Mouse (Mus musculus): ENCODE data around the gene Cldnd1.

Cldnd1 gene

GRCm38 (mm10) chr16:58708601-58709475, 18.9 kb upstream of the Cldnd1 start:
- no peak for DNase-seq (ENCODE audit: low read depth, low spot score)

- DNase-seq (ENCODE audit: low read depth, low spot score) = no peak
Measured at GRCm38 (mm10) chr16:58709536-58709935, 18.2 kb upstream of the Cldnd1 start.

GRCm38 (mm10) chr16:58712221-58712620, 15.5 kb upstream of the Cldnd1 start:
- DNase-seq (ENCODE audit: low read depth, low spot score) = no peak

- no peak for DNase-seq (ENCODE audit: low read depth, low spot score)
Measured at GRCm38 (mm10) chr16:58713128-58713527, 14.6 kb upstream of the Cldnd1 start.

- DNase-seq (ENCODE audit: low read depth, low spot score) = no peak
Measured at GRCm38 (mm10) chr16:58715018-58715417, 12.7 kb upstream of the Cldnd1 start.

GRCm38 (mm10) chr16:58718666-58719120, 9.0 kb upstream of the Cldnd1 start, which contains the start of gene Gpr15:
Gene Gpr15 (minus strand): TSS chr16:58719070.
- DNase-seq (ENCODE audit: low read depth, low spot score) = no peak

- DNase-seq (ENCODE audit: low read depth, low spot score) = no peak
Measured at GRCm38 (mm10) chr16:58722292-58722691, 5.4 kb upstream of the Cldnd1 start.

- no peak for DNase-seq (ENCODE audit: low read depth, low spot score)
Measured at GRCm38 (mm10) chr16:58726680-58727476, 832 bp upstream of the Cldnd1 start.

- DNase-seq (ENCODE audit: low read depth, low spot score) = no peak
Measured at GRCm38 (mm10) chr16:58728176-58728671, 514 bp downstream of the Cldnd1 start.

- no peak for DNase-seq (ENCODE audit: low read depth, low spot score)
Measured at GRCm38 (mm10) chr16:58738205-58738604, 10.5 kb downstream of the Cldnd1 start.

GRCm38 (mm10) chr16:58738800-58739199, 11.1 kb downstream of the Cldnd1 start:
- no peak for DNase-seq (ENCODE audit: low read depth, low spot score)

GRCm38 (mm10) chr16:58740751-58741150, 13.0 kb downstream of the Cldnd1 start:
- DNase-seq (ENCODE audit: low read depth, low spot score) = no peak

GRCm38 (mm10) chr16:58746715-58747114, 19.0 kb downstream of the Cldnd1 start:
- DNase-seq (ENCODE audit: low read depth, low spot score) = no peak

GRCm38 (mm10) chr16:58751314-58751713, 23.6 kb downstream of the Cldnd1 start:
- DNase-seq (ENCODE audit: low read depth, low spot score) = no peak

GRCm38 (mm10) chr16:58756191-58756590, 28.5 kb downstream of the Cldnd1 start:
- no peak for DNase-seq (ENCODE audit: low read depth, low spot score)

GRCm38 (mm10) chr16:58763076-58763475, 35.4 kb downstream of the Cldnd1 start, which contains the start of gene Olfr172:
Gene Olfr172 (minus strand): TSS chr16:58763176.
- no peak for DNase-seq (ENCODE audit: low read depth, low spot score)
